Mouse (Mus musculus): ENCODE data around the gene Rad54l. TPM values are rescaled to one million over a fixed set of nuclear protein-coding genes. Genes with fewer than 3 reads are reported as not detected.
A peak's percentile ranks its signal among the peaks of the same experiment; 100 is the strongest.

Rad54l gene
- total and polyA plus RNA-seq, 3 experiments: 29.4 to 44.0 TPM; not detected in 1

- H3K4me1 ChIP-seq (ENCODE audit: control insufficient read depth in 1 of 2, insufficient read depth in 2 of 2, low read length in 2 of 2): peaks cover 6 to 8% of the 10 kb centered on the region in 2 experiments; a peak in 3 of 4 replicates
Measured at GRCm38 (mm10) chr4:116167404-116167803, 43.9 kb upstream of the Rad54l start, which contains the start of gene Tspan1. Gene Tspan1 (minus strand): TSS chr4:116167601.

GRCm38 (mm10) chr4:116165708-116166407, 42.4 kb upstream of the Rad54l start:
- TF ChIP-seq ZNF384 (IDR thresholded peaks at IDR 0.05; ENCODE audit: low read depth, low read length) (no peak), KAT2A (conservative IDR thresholded peaks at IDR 0.05; ENCODE audit: low read depth, low read length) (no peak), CHD1 (IDR thresholded peaks at IDR 0.05; ENCODE audit: low read depth, low read length) (no peak), MYC (IDR thresholded peaks at IDR 0.05; ENCODE audit: low read depth, low read length) (no peak), POLR2A (IDR thresholded peaks at IDR 0.05; ENCODE audit: control insufficient read depth in 1 of 2, insufficient read depth in 1 of 2, low read depth in 1 of 2, low read length in 2 of 2, poor library complexity in 1 of 2) (no peak), MEF2A (IDR thresholded peaks at IDR 0.05; ENCODE audit: extremely low read depth, insufficient replicate concordance, low read depth, low read length, poor library complexity, severe bottlenecking) (no peak), MAFK (IDR thresholded peaks at IDR 0.05; ENCODE audit: borderline replicate concordance, low read depth, low read length) (no peak), POLR2AphosphoS5 (IDR thresholded peaks at IDR 0.05; ENCODE audit: borderline replicate concordance, low read depth, low read length) (no peak), MYB (IDR thresholded peaks at IDR 0.05; ENCODE audit: low read depth, low read length) (no peak), JUND (IDR thresholded peaks at IDR 0.05; ENCODE audit: low read depth, low read length) (no peak), TAL1 (IDR thresholded peaks at IDR 0.05; ENCODE audit: low read length) (no peak), TCF12 (IDR thresholded peaks at IDR 0.05; ENCODE audit: low read depth, low read length) (no peak), SMC3 (IDR thresholded peaks at IDR 0.05; ENCODE audit: low read depth, low read length) (no peak), POLR2AphosphoS2 (IDR thresholded peaks at IDR 0.05; ENCODE audit: low read length) (no peak)
- DNase-seq (ENCODE audit: low read depth, low spot score): no peak

More at GRCm38 (mm10) chr4:116167404-116167803, 43.9 kb upstream of the Rad54l start, which contains the start of gene Tspan1:
- H3K79me2 ChIP-seq (ENCODE audit: control insufficient read depth, insufficient read depth, low read length, poor library complexity): no peaks in the 10 kb centered on the region
- no peaks in the 10 kb centered on the region for H3K27me3 ChIP-seq (ENCODE audit: control insufficient read depth in 1 of 2, insufficient read depth in 2 of 2, low read length in 2 of 2)
- TF ChIP-seq ZC3H11A (IDR thresholded peaks at IDR 0.05; ENCODE audit: low read depth, low read length) (0 out of 2 replicates have a peak, but pooled peaks have one; percentile 8), SMC3 (IDR thresholded peaks at IDR 0.05; ENCODE audit: low read depth, low read length) (peak; percentile 35; the same call in 1 of the 2 replicates), RAD21 (IDR thresholded peaks at IDR 0.05; ENCODE audit: low read depth, low read length) (peak; percentile 12), ZMIZ1 (IDR thresholded peaks at IDR 0.05; ENCODE audit: low read depth, low read length) (no peak), CTCF (IDR thresholded peaks at IDR 0.05 in 2 of 3, conservative IDR thresholded peaks at IDR 0.05 in 1 of 3; ENCODE audit: control insufficient read depth in 1 of 3, insufficient read depth in 1 of 3, low read depth in 2 of 3, low read length in 3 of 3, poor library complexity in 1 of 3, severe bottlenecking in 1 of 3) (peak in 2 of 3 experiments; percentile 42 to 48; a peak in 4 of 6 replicates), MAFK (IDR thresholded peaks at IDR 0.05; ENCODE audit: borderline replicate concordance, low read depth, low read length) (no peak)
- no peak within 1 kb of the TSS for H3K27ac ChIP-seq (ENCODE audit: control insufficient read depth, low read depth, low read length)
- no peak within 1 kb of the TSS for H3K9ac ChIP-seq (ENCODE audit: control insufficient read depth, low read depth, low read length, poor library complexity, severe bottlenecking)
- DNase-seq (ENCODE audit: low read depth, low spot score): no peak
- peaks cover 0 to 5% of the 10 kb centered on the region in 2 experiments; a peak in 2 of 4 replicates for H3K36me3 ChIP-seq (ENCODE audit: control insufficient read depth in 1 of 2, insufficient read depth in 2 of 2, low read length in 2 of 2)
- H3K4me3 ChIP-seq (ENCODE audit: control insufficient read depth in 1 of 2, insufficient read depth in 1 of 2, low read depth in 2 of 2, low read length in 2 of 2): no peak within 1 kb of the TSS
- no peaks in the 10 kb centered on the region for H3K9me3 ChIP-seq (replicated peaks; ENCODE audit: insufficient read depth, low read length)

More at GRCm38 (mm10) chr4:116165708-116166407, 42.4 kb upstream of the Rad54l start:
- Histone ChIP-seq H3K9me3 (replicated peaks; ENCODE audit: insufficient read depth, low read length) (no peaks in the 10 kb centered on the region), H3K4me3 (ENCODE audit: control insufficient read depth in 1 of 2, insufficient read depth in 1 of 2, low read depth in 2 of 2, low read length in 2 of 2) (no peak overlapping the region), H3K36me3 (ENCODE audit: control insufficient read depth in 1 of 2, insufficient read depth in 2 of 2, low read length in 2 of 2) (peaks cover 0 to 14% of the 10 kb centered on the region in 2 experiments; a peak in 3 of 4 replicates), H3K79me2 (ENCODE audit: control insufficient read depth, insufficient read depth, low read length, poor library complexity) (no peaks in the 10 kb centered on the region), H3K27ac (ENCODE audit: control insufficient read depth, low read depth, low read length) (no peak overlapping the region), H3K27me3 (ENCODE audit: control insufficient read depth in 1 of 2, insufficient read depth in 2 of 2, low read length in 2 of 2) (no peaks in the 10 kb centered on the region), H3K9ac (ENCODE audit: control insufficient read depth, low read depth, low read length, poor library complexity, severe bottlenecking) (no peak overlapping the region), H3K4me1 (ENCODE audit: control insufficient read depth in 1 of 2, insufficient read depth in 2 of 2, low read length in 2 of 2) (peaks cover 10 to 19% of the 10 kb centered on the region in 2 experiments)

Measured in MEL (cell line).